Mouse (Mus musculus) CH12.LX (cell line): ENCODE results near the gene Exph5. TPM values are rescaled to one million over a fixed set of nuclear protein-coding genes. Genes with fewer than 3 reads are reported as not detected.

Experiments used
- DNase-seq: peaks from one replicate; pipeline ENCODE4 v3.0.0-alpha.2; 2013; ENCODE audit errors: extremely low read depth
- H3K27ac ChIP-seq: 2 replicates; pipeline ENCODE4 v1.5.1; 2012; ENCODE audit warnings: low read depth, mild to moderate bottlenecking, control low read depth, moderate library complexity; ENCODE audit not compliant: insufficient read depth
- H3K27me3 ChIP-seq: replicated peaks from 2 replicates; pipeline ENCODE3; 2012; ENCODE audit warnings: inconsistent platforms
- H3K36me3 ChIP-seq, 2 experiments: replicated peaks in 1 of 2; 2 replicates each; pipeline versions ENCODE3 to v1.6.1; 2012; ENCODE audit warnings: inconsistent platforms in 1 of 2, low read length in 1 of 2, mild to moderate bottlenecking in 1 of 2, mixed read lengths in 1 of 2, moderate library complexity in 1 of 2; ENCODE audit not compliant: control insufficient read depth in 1 of 2, insufficient read depth in 1 of 2
- H3K4me1 ChIP-seq, 2 experiments: 2 replicates each; pipeline ENCODE4 v1.6.1; 2012; ENCODE audit warnings: inconsistent platforms in 1 of 2, moderate library complexity in 1 of 2; ENCODE audit not compliant: insufficient read depth in 2 of 2, control insufficient read depth in 1 of 2
- H3K4me2 ChIP-seq: 2 replicates; pipeline ENCODE4 v1.6.1; 2012; ENCODE audit warnings: low read depth, mild to moderate bottlenecking, control low read depth; ENCODE audit not compliant: poor library complexity, insufficient read depth, severe bottlenecking
- H3K4me3 ChIP-seq, 3 experiments: fragments of 150-350 bp in 1 of 3; sonication (generic) in 1 of 3; replicated peaks in 1 of 3; 2 replicates each; pipeline versions ENCODE3 to v1.5.1; 2011 to 2012; ENCODE audit warnings: low read depth in 2 of 3, low read length in 2 of 3, mild to moderate bottlenecking in 2 of 3, moderate library complexity in 2 of 3, control low read depth in 1 of 3, improper control_type of control experiment in 1 of 3, inconsistent platforms in 1 of 3, mixed read lengths in 1 of 3; ENCODE audit not compliant: poor library complexity in 1 of 3
- H3K79me2 ChIP-seq: replicated peaks from 2 replicates; pipeline ENCODE4 v1.6.1; 2012; ENCODE audit warnings: mild to moderate bottlenecking, moderate library complexity; ENCODE audit not compliant: control insufficient read depth, poor library complexity, insufficient read depth, severe bottlenecking; ENCODE audit errors: extremely low read depth
- H3K9ac ChIP-seq: 2 replicates; pipeline ENCODE4 v1.6.1; 2012; ENCODE audit warnings: low read depth, mild to moderate bottlenecking, control low read depth, moderate library complexity; ENCODE audit not compliant: insufficient read depth
- H3K9me3 ChIP-seq: replicated peaks from 2 replicates; pipeline ENCODE3; 2012; ENCODE audit warnings: low read length, inconsistent platforms, mixed read lengths
- ETS1 ChIP-seq: conservative IDR thresholded peaks from 2 replicates; pipeline ENCODE4 v1.6.1; 2012; ENCODE audit warnings: low read depth, mild to moderate bottlenecking, inconsistent platforms, low read length, improper control_type of control experiment, moderate library complexity
- IRF4 ChIP-seq: IDR thresholded peaks from 2 replicates; pipeline ENCODE4 v1.6.1; 2014; ENCODE audit warnings: low read depth, mild to moderate bottlenecking, inconsistent platforms, low read length, improper control_type of control experiment
- JUN ChIP-seq: IDR thresholded peaks from 2 replicates; pipeline ENCODE4 v1.6.1; 2011; ENCODE audit warnings: low read depth, mild to moderate bottlenecking, low read length, improper control_type of control experiment, moderate library complexity; ENCODE audit not compliant: insufficient read depth
- JUND ChIP-seq: conservative IDR thresholded peaks from 2 replicates; pipeline ENCODE4 v1.6.1; 2011; ENCODE audit warnings: low read depth, low read length, improper control_type of control experiment
- KAT2A ChIP-seq: IDR thresholded peaks from 2 replicates; pipeline ENCODE4 v1.6.1; 2012; ENCODE audit warnings: low read length, improper control_type of control experiment, inconsistent platforms; ENCODE audit not compliant: insufficient replicate concordance
- MAFK ChIP-seq: IDR thresholded peaks from 2 replicates; pipeline ENCODE4 v1.6.1; 2011; ENCODE audit warnings: low read length, improper control_type of control experiment; ENCODE audit not compliant: insufficient replicate concordance
- MAX ChIP-seq: IDR thresholded peaks from 2 replicates; pipeline ENCODE4 v1.6.1; 2011; ENCODE audit warnings: low read length, improper control_type of control experiment
- MXI1 ChIP-seq: IDR thresholded peaks from 2 replicates; pipeline ENCODE4 v1.6.1; 2011; ENCODE audit warnings: mild to moderate bottlenecking, low read depth, low read length, improper control_type of control experiment
- NELFE ChIP-seq: IDR thresholded peaks from 2 replicates; pipeline ENCODE4 v1.6.1; 2011; ENCODE audit warnings: low read depth, low read length, improper control_type of control experiment
- NRF1 ChIP-seq: IDR thresholded peaks from 2 replicates; pipeline ENCODE4 v1.6.1; 2014; ENCODE audit warnings: low read depth, mild to moderate bottlenecking, inconsistent platforms, low read length, improper control_type of control experiment, moderate library complexity
- RAD21 ChIP-seq: IDR thresholded peaks from 2 replicates; pipeline ENCODE4 v1.6.1; 2011; ENCODE audit warnings: low read depth, mild to moderate bottlenecking, low read length, improper control_type of control experiment, moderate library complexity
- SIN3A ChIP-seq: IDR thresholded peaks from 2 replicates; pipeline ENCODE4 v1.6.1; 2012; ENCODE audit warnings: low read length, improper control_type of control experiment, inconsistent platforms
- UBTF ChIP-seq: IDR thresholded peaks from 2 replicates; pipeline ENCODE4 v1.6.1; 2012; ENCODE audit warnings: low read depth, mild to moderate bottlenecking, inconsistent platforms, low read length, improper control_type of control experiment, moderate library complexity
- USF2 ChIP-seq: conservative IDR thresholded peaks from 2 replicates; pipeline ENCODE4 v1.6.1; 2011; ENCODE audit warnings: low read depth, low read length, improper control_type of control experiment
- ZMIZ1 ChIP-seq: IDR thresholded peaks from 2 replicates; pipeline ENCODE4 v1.6.1; 2012; ENCODE audit warnings: low read depth, mild to moderate bottlenecking, inconsistent platforms, low read length, improper control_type of control experiment
- dilution Hi-C: fragments of 300-500 bp; cut with MboI; formaldehyde crosslinking; loops from 2 replicates; pipeline ENCODE4 v1.14.3; 2020; ENCODE audit warnings: low sequenced_read_pairs; ENCODE audit not compliant: extremely low pct_unique_long_range_greater_than_20kb, extremely low pct_ligation_motif_present
- in situ Hi-C: fragments of 300-500 bp; cut with MboI; formaldehyde crosslinking; loops from 3 replicates; pipeline ENCODE4 v1.14.3; 2019; ENCODE audit warnings: low sequenced_read_pairs, low pct_ligation_motif_present, low pct_unique_long_range_greater_than_20kb, mixed read lengths
- polyA plus RNA-seq: library from polyadenylated mRNA; unstranded; fragments of >175 nt; gene quantifications from 2 replicates; pipeline ENCODE4 v1.2.1, GENCODE M21; 2012; ENCODE audit warnings: low read depth; ENCODE audit not compliant: insufficient read length
- total RNA-seq, 2 experiments: library from RNA; depleted of rRNA; stranded (reverse); fragments of 300-350 nt in 1 of 2; fragments of >200 nt in 1 of 2; gene quantifications; 2 replicates each; pipeline ENCODE4 v1.2.3; 2012 to 2014

The Exph5 gene
- total and polyA plus RNA-seq, 3 experiments: 0.04 TPM; not detected in 2

- Histone ChIP-seq H3K9me3 (no peaks in the 10 kb centered on the region), H3K4me3 (no peak overlapping the region), H3K27ac (no peak overlapping the region), H3K36me3 (no peaks in the 10 kb centered on the region), H3K79me2 (no peaks in the 10 kb centered on the region), H3K4me2 (no peak overlapping the region), H3K4me1 (peaks cover 0 to 4% of the 10 kb centered on the region in 2 experiments; a peak in 2 of 4 replicates), H3K9ac (no peak overlapping the region), H3K27me3 (no peaks in the 10 kb centered on the region)
- no peak for TF ChIP-seq ZMIZ1
- TF ChIP-seq NELFE: no peak
- TF ChIP-seq MAX: no peak
- TF ChIP-seq ETS1: no peak
- TF ChIP-seq NRF1: no peak
- TF ChIP-seq UBTF: no peak
- no peak for DNase-seq
- dilution Hi-C loops: no loop called here
- in situ Hi-C loops: no loop called here
Observed at GRCm38 (mm10) chr9:53409427-53409826, 108.0 kb downstream of the Exph5 start.

GRCm38 (mm10) chr9:53422133-53422896 is 120.8 kb downstream of the Exph5 start:
- dilution Hi-C loops: no loop called here

DNA sequence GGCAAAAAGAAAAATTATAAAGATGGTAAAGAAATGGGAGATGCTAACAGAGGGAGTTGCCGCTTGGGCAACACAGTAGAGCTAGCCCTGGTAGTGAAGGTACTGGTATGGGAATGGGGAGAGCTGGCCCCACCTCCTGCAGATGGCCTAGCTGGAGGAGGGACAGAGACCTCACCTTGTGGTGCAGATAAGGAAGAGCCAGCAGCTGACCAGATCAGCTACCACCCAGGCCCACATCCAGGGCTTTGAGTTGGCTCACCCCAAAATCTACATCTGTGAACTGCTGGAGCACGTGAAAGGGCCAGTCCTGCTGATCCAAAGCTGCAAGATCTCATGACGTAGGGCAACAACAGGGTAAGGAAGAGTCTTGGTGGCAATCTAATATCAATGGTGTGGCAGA is 125.3 kb downstream of the Exph5 start:
- Histone ChIP-seq H3K79me2 (no peaks in the 10 kb centered on the region), H3K4me1 (no peaks in the 10 kb centered on the region), H3K9me3 (no peaks in the 10 kb centered on the region), H3K27ac (no peak overlapping the region), H3K9ac (no peak overlapping the region), H3K36me3 (no peaks in the 10 kb centered on the region), H3K27me3 (no peaks in the 10 kb centered on the region), H3K4me2 (no peak overlapping the region), H3K4me3 (no peak overlapping the region)
- TF ChIP-seq UBTF (no peak), JUND (no peak), ETS1 (no peak), IRF4 (no peak), JUN (no peak), USF2 (no peak), KAT2A (no peak), RAD21 (no peak), MAFK (no peak), MXI1 (no peak)
- DNase-seq: no peak
- dilution Hi-C loops (no loop called here), in situ Hi-C loops (no loop called here)

More at GRCm38 (mm10) chr9:53422133-53422896, 120.8 kb downstream of the Exph5 start:
- H3K4me1 ChIP-seq: no peaks in the 10 kb centered on the region
- no peak for TF ChIP-seq SIN3A
- TF ChIP-seq JUND: no peak
- TF ChIP-seq NELFE: no peak
- TF ChIP-seq MAX: no peak
- H3K9me3 ChIP-seq: peaks cover 2% of the 10 kb centered on the region
- H3K79me2 ChIP-seq: no peaks in the 10 kb centered on the region
- no peak for DNase-seq
- no peak overlapping the region for H3K9ac ChIP-seq
- no peaks in the 10 kb centered on the region for H3K27me3 ChIP-seq
- H3K4me3 ChIP-seq: no peak overlapping the region
- in situ Hi-C loops: no loop called here
- H3K4me2 ChIP-seq: no peak overlapping the region
- no peaks in the 10 kb centered on the region for H3K36me3 ChIP-seq
- no peak overlapping the region for H3K27ac ChIP-seq
